Mouse (Mus musculus): ENCODE results near the gene Slco1c1. TPM values are rescaled to one million over a fixed set of nuclear protein-coding genes. Genes with fewer than 3 reads are reported as not detected.
"Not testable (repeated sequence)": the region's sequence is repeated elsewhere in the genome, so short reads cannot be mapped to it uniquely, and the experiment has no call there.

Gene Slco1c1
- total RNA-seq, 2 experiments from 2014 or later = 90.8 to 92.4 TPM

DNA sequence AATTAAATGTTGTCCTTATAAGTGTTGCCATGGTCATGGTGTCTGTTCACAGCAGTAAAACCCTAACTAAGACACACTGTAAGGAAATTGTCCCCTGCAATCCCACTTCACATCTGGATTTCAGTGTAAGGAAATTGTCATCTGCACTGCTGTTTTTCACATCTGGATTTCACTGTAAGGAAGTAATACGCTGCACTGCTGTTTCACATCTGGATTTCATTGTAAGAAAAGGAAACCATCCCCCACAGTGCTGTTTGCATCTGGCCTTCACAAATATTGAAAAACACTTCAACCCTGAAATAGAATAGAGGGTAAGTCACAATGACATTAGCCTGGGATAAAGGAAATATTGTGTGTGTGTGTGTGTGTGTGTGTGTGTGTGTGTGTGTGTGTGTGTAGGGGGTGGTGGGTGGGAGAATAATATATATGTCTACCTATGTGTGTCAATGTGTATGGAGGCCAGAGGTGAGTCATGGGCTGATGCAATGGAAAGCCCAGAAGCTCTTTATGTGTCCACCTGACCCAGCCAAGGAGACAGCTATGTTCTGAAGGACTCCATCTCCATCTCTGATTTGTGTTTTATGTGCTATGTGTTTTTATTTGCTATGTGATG, 60.7 kb downstream of the Slco1c1 start:
- no peak for DNase-seq (ENCODE audit: low spot score in 2 of 2)

DNA sequence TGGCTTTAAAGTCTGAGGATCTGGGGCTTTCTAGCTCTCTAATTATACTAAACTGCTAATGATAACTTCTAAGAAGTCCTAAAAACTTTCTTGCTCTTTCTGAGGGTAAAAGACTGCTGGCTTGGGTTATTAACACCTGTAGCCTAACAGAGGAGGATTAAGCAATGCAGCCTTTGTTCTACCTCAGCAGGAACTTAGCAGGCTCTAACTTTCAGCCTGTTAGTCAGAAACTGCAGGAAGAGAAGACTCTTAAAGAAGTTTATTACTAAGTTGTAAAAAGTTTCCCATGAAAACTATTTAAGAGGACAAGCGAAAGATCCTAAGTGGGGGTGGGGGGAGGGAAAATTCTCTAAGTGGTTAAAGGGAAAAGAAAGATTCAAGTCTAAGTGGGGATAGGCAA, 65.8 kb downstream of the Slco1c1 start:
- no peak for DNase-seq (ENCODE audit: low spot score in 2 of 2)

DNA sequence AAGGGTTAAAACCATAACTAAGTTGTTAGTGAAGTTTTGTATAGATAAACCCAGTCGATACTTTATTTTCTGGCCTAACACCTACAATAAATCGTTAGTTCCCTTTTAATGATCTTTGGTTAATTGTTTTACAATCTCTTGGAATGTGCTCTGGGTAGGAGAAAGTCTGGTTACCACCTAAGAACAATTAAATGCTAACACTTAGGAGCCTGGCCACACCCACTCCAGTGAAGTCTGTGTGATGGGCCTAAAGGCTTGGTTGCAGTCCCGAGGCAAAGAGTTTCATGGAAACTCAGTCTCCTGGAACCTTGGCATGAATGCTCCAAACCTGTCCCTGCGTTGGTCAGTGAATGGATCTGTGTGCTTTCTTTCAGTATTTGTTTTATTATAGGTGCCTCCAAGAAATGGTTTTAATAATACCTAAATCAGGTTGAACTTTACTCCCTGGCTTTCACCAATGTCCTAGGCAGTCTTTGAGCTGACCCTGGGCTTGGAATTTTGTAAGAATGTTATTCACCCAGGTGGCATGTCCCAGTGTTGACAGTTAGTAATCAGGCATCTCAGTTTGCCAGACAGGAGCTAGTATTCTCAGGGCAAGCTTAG, 66.5 kb downstream of the Slco1c1 start:
- not testable (repeated sequence) for DNase-seq (ENCODE audit: low spot score in 2 of 2)

DNA sequence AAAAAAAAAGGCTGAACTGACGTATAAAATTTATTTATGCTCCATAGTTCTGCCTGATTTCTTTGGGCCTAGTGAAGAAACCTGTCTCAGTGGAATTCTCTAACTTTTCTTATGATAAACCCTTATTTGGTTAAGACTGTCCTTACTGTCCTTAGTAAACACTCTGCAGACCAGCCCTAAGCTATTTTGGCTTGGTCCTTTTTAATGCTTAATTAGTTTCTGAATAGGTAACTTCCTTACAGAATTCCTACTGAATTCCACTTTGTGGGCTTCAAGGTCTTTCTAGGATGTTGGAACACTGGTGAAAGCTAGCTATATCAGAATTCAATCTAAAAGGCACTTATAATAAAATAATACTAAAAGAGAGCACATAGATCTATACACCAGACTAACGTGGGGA, 71.9 kb downstream of the Slco1c1 start:
- no peak for DNase-seq (ENCODE audit: low spot score in 2 of 2)

DNA sequence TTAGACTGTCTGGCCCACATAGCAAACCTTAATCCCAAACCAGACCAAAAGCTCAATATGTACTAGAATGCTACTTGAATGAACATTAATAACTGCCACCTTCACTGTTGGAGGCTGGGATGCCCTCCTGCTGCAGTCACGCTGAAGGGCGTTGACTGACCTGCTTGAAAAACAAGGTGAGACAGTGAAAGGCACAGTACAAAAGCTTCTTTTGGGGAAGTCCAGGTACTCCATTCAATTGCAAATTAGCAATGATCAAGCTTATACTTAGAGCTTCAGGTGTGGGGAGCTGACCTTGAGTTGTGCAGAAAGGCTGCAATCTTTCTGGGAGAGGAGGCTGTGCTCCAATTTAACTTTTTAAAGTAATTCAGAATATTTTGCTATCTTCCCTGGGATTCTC, 72.9 kb downstream of the Slco1c1 start:
- no peak for DNase-seq (ENCODE audit: low spot score in 2 of 2)

DNA sequence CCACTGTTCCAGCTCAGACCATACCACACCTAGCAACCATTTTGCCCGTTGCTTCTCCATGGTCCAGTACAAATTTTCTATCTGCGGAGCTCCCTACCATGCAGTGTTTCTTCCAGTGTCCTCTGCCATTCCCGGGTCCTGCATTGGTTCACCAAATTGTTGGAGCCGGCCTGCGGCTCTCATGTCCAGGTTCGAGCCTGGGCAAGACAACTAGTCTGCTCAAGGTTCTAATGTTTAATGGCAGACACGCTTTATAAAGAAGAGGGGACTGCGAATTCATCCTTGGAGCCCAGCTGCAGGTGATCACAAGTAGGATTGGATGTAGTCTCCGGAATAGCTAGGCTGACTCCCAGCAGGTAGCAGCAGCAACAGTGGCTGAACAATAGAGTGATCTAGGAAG, 76.8 kb downstream of the Slco1c1 start:
- DNase-seq (ENCODE audit: low spot score in 2 of 2) = no peak

DNA sequence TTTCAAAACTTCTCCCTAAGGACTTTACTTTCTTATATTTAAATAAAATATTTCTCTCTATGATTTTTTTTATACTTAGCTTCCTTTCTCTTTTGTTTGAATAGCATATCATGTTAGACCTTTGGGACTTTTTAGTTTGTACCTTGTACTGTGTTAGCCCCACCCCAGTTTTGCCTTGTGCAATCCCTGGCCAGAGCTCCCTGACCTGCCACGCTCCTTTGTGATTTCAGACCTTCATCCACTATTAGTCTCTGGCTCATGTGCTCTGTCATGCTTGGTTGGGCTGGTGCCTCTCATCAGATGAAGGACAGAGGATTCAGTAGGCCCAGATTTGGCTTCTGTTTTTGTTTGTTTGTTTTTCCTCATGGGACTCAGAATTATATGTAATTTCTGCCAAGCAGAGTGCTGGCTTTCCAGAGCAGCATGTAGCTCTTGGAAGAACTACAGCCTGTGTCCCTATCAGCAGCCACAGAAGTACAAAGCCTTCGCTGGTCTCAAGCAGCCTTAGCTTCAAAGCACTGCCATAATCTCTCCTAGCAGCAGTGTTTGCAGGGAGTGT, 86.6 kb downstream of the Slco1c1 start:
- DNase-seq (ENCODE audit: low spot score in 2 of 2) = no peak

DNA sequence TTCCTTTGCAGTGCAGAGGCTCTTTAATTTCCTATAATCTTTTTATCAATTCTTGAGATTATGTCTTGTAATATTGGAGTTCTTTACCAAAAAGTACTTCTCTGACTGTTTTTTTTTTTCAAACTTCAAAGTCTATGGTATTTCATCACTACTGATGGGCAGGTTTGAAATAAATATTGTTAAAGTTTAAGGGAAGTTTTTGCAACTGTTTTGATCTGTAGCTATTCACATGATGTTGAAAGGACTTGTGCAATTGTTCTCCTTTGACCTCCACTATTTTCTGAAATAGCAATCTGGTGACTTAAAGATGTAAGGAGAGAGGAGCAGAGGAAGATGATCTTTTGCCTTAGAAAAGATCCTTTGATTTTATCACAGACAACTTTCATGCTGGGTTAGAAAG, 89.8 kb downstream of the Slco1c1 start:
- DNase-seq (ENCODE audit: low spot score in 2 of 2) = no peak

DNA sequence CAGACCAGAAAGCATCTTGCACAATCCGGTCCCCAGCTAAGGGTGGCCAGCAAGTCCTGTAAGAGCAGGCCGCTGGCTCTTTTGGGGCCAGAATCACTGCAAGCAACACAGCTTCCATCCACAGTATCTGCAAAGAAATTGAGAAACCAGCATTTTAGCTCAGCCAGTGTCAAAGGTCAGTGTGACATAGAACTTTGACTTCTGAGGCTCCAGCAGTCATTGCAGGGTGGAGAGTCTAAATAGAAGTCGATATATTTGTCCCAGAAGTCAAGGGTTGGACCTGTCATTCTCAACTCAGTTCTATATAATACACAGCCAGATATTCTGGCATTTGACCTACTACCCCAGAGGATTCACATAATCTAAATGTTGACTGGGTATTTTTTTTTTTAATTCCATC, 91.2 kb downstream of the Slco1c1 start:
- DNase-seq (ENCODE audit: low spot score in 2 of 2) = no peak

Other genes with a start within 250 kb of the Slco1c1 start
- gene Slco1b2, start 105.2 kb downstream of the Slco1c1 start, total RNA-seq (2021) = not detected
- not detected for gene Gm5724, start 249.4 kb downstream of the Slco1c1 start, total RNA-seq (2021)

All from layer of hippocampus, postnatal 10 days (tissue).